Mouse (Mus musculus): Measurements from ENCODE around the gene Pla2g1b.
A peak's percentile ranks its signal among the peaks of the same experiment; 100 is the strongest.
"Not testable (repeated sequence)": the region's sequence is repeated elsewhere in the genome, so short reads cannot be mapped to it uniquely, and the experiment has no call there.

The Pla2g1b gene

GRCm38 (mm10) chr5:115465642-115466420 is at the start of gene Pla2g1b:
TSS of gene Pla2g1b (plus strand) at chr5:115466262.
- no peak for DNase-seq (ENCODE audit: low spot score)

GRCm38 (mm10) chr5:115428831-115429358 is 37.2 kb upstream of the Pla2g1b start:
- no peak for DNase-seq (ENCODE audit: low spot score)

GRCm38 (mm10) chr5:115429359-115430186 is 36.5 kb upstream of the Pla2g1b start, which contains the start of gene Msi1:
TSS of gene Msi1 (plus strand) at chr5:115429599.
- DNase-seq (ENCODE audit: low spot score): no peak

GRCm38 (mm10) chr5:115430187-115430960 is 35.7 kb upstream of the Pla2g1b start:
- no peak for DNase-seq (ENCODE audit: low spot score)

GRCm38 (mm10) chr5:115431061-115431897 is 34.8 kb upstream of the Pla2g1b start:
- DNase-seq (ENCODE audit: low spot score): no peak

DNA sequence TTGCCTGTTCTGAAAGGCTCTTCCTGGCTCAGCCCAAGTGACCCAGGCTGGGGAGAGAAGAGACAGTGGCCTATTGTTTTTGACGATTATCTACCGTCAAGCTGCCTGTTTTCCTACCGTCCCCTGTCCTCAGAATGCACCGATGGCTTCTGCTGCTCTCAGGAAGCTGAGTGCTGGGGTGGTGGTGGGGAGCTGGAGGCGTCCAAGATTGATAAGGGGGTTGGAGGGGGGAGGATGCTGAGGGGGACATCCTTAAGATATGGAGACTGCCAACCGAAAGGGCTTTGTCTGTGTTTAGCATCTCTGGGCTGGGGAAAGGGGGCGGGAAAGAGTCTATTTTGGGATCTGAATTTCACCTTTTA is 34.2 kb upstream of the Pla2g1b start:
- DNase-seq (ENCODE audit: low spot score): no peak

- no peak for DNase-seq (ENCODE audit: low spot score)
Observed at GRCm38 (mm10) chr5:115432395-115432794, 33.7 kb upstream of the Pla2g1b start.

- DNase-seq (ENCODE audit: low spot score): no peak
Observed at GRCm38 (mm10) chr5:115433191-115433590, 32.9 kb upstream of the Pla2g1b start.

- no peak for DNase-seq (ENCODE audit: low spot score)
Observed at GRCm38 (mm10) chr5:115434280-115434852, 31.7 kb upstream of the Pla2g1b start.

GRCm38 (mm10) chr5:115434853-115435754 is 31.0 kb upstream of the Pla2g1b start:
- no peak for DNase-seq (ENCODE audit: low spot score)

DNA sequence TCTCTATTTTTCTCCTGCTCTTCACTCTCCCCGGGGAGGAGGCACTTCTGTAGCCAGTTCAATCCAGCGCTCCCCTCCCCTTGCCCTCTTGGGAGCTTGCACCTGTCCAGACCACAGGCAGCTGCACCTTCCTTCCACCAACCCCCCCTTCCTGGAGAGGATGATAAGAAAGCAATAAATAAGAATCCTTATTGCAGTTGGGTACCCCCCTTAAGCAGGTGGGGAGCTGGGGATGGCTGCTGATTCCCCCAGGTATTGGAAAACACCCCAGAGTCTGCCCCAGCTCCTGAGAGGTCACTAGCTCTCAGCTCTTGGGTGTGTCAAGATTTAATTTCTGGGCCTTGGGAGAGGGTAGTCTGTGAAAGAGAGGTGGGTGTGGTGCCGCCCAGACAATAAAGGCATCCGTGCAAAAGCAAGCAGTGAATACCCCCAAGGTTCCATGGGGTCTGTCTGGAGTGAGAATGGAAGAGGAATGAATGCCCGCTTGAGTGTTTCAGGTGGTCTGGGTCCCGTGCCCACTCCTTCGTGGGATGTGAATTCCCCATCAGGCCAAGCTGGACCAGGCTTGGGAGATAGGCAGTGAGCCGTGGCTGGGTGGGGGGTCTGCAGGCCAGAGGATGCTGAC is 30.2 kb upstream of the Pla2g1b start:
- no peak for DNase-seq (ENCODE audit: low spot score)

DNA sequence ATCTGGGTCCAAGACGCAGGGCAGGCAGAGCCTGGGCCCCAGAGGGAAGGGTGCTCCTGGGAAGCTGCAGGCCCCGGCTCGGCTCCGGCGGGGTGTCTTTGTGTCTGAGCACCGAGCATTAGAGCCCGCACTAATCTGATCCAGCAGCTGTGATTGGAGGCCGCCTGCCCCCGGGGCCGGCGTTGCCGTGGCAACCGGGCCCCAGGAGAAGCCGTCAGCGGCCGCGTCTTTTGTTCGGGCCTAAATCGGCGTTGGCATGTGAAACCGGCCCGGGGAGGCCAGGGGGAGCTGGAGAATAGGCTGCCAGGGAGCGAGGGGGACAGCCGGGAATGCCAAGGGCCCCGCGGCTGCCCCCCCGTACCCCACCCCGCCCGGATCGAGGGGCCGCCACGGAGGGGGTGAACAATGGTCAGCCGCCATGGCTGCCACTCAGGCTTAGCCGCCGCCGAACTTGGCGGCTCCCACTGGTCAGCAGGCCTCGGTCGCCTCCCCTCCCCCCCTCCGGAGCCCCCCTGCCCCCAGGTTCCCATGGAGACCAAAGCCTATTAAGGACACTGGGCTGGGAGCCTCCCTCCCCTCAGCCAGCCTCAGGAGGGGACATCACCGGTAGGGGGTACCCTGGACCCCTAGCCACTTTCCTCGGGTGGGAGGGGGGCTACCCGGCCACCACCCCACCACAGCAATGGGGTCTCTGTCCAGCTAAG is 29.5 kb upstream of the Pla2g1b start:
- DNase-seq (ENCODE audit: low spot score): peak; percentile 41

GRCm38 (mm10) chr5:115437242-115437944 is 28.7 kb upstream of the Pla2g1b start:
- no peak for DNase-seq (ENCODE audit: low spot score)

DNA sequence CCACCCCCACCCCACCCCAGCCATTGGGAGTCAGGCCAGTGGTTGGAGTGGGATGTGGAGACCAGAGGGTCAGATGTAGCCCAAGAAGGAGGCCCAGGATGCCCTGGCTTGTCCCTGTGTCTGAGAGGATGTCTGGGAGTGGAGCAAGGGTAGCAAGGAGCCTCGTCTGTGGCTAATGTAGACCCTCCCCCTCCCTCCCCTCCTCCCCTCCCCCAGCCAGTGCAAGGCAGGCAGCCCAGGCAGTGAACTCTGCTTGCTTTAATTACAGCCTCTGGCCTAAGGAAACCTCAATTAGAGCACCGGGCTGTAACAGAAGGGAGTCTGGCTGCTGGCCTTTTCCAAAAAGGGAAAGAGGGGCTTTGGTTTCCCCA is 28.1 kb upstream of the Pla2g1b start:
- DNase-seq (ENCODE audit: low spot score): no peak

DNA sequence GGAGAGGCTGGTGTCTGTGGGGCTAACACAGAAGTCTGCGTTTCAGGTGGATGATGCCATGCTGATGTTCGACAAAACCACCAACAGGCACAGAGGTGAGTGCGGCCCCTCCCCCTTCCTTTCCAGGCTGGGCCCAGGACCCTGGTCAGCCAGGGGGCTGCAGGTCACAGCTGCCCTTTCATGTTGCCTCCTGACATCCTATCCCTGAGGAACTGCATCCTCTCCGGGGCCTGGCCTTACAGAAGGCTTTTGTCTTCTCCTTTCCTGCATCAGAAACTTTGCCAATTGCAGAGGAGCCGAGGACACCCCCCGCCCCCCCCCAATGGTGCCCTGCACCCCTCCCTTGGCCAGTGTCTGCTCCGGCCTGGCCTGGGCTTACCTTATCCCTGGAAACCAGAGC is 27.4 kb upstream of the Pla2g1b start:
- no peak for DNase-seq (ENCODE audit: low spot score)

DNA sequence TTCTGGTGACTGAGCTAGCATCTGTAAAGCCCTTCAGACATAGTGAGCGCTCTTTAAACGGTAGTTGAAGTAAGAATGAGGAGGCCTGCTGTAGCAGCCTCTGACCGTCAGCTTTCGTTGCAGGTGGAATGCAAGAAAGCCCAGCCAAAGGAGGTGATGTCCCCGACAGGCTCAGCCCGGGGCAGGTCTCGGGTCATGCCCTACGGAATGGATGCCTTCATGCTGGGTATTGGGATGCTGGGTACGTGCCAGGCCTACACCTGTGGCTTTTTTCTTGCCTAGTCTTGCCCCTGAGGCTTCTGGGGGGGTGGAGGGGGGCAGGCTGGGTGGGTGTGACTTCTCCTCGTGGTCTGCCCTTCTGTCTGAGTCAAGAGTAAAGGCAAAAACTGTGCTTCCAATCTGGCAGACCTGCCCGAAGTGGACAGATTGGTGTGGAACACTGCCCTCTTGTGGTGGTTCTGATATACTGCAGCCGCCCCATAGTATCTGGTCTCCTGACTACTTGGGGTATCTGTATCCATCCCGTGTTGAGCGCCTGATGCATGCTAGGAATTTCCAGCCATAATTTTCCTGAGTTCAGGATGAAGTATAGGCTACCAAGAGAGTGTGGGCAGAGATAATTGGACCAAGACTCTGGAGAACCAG is 24.7 kb upstream of the Pla2g1b start:
- peak; percentile 75 for DNase-seq (ENCODE audit: low spot score)

- DNase-seq (ENCODE audit: low spot score): not testable (repeated sequence)
Observed at GRCm38 (mm10) chr5:115442663-115443062, 23.4 kb upstream of the Pla2g1b start.

- no peak for DNase-seq (ENCODE audit: low spot score)
Observed at GRCm38 (mm10) chr5:115444130-115444529, 21.9 kb upstream of the Pla2g1b start.

Measured in urinary bladder, postnatal 14 days (tissue).